Mouse (Mus musculus): ENCODE data around the gene Nrk. TPM values are rescaled to one million over a fixed set of nuclear protein-coding genes. Genes with fewer than 3 reads are reported as not detected.

Gene Nrk
- not detected in 2 replicates for polyA plus RNA-seq (2012; ENCODE audit: low replicate concordance)

GRCm38 (mm10) chrX:138914041-138914776 lies at the start of gene Nrk:
Gene Nrk, plus strand, starts transcription at chrX:138914430.

Other genes starting within 250 kb of the Nrk start
- not detected in 2 replicates for gene Serpina7, start 170.8 kb downstream of the Nrk start, polyA plus RNA-seq (2012; ENCODE audit: low replicate concordance)
- not detected in 2 replicates for gene 4930513O06Rik, start 171.8 kb downstream of the Nrk start, polyA plus RNA-seq (2012; ENCODE audit: low replicate concordance)